ENCODE assay signal across 18 mouse cellular contexts in the genomic region with DNA sequence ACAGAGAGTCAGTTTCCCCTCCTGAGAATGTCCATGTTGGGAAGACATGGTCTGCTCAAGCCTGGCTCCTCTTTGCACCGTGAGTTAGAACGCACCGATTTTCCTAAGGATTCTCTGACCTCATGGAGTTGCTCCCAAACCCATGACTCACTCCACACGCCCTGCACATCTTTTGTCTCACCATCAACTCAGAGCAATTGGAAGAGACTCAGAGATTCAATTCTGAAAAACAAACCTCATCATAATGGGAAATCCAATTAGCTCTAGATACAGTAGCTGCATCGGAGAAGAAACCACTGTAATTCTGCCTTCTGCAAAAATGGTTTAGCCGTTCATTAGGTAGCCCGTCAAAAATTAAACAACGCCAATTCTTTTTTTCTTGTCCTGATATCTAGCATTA.
A peak's percentile ranks its signal among the peaks of the same experiment; 100 is the strongest.
DNase-seq lines count a peak whose midpoint lies in the region; ATAC-seq lines count a peak whose summit lies in the region.
"Had no signal": no experiment of that assay in that cellular context is flagged by ENCODE, and none has a peak within 500 bp of the region (broad histone marks: within the 10 kb centered on the region; RNA-seq: fewer than 3 reads in every experiment).

No protein-coding gene starts in this region.

- peak overlapping the region; percentile 1; the same call in 1 of the 2 replicates for H3K27ac ChIP-seq in hindbrain, embryonic 14.5 days
- H3K27ac ChIP-seq in hindbrain, embryonic 12.5 days: no peak overlapping the region
- H3K27ac ChIP-seq: embryonic facial prominence, embryonic 10.5 days; embryonic facial prominence, embryonic 12.5 days; forebrain, embryonic 13.5 days; forebrain, embryonic 15.5 days had no signal

- H3K9me3 ChIP-seq in hindbrain, embryonic 14.5 days (ENCODE audit: control insufficient read depth, low read length): no peaks in the 10 kb centered on the region
- H3K9me3 ChIP-seq in hindbrain, embryonic 12.5 days (replicated peaks): no peaks in the 10 kb centered on the region
- H3K9me3 ChIP-seq: embryonic facial prominence, embryonic 10.5 days; embryonic facial prominence, embryonic 12.5 days; forebrain, embryonic 13.5 days; forebrain, embryonic 15.5 days had no signal

- H3K36me3 ChIP-seq in hindbrain, embryonic 14.5 days (replicated peaks; ENCODE audit: control insufficient read depth, insufficient read depth): no peaks in the 10 kb centered on the region
- H3K36me3 ChIP-seq in hindbrain, embryonic 12.5 days: no peaks in the 10 kb centered on the region
- H3K36me3 ChIP-seq: embryonic facial prominence, embryonic 10.5 days; embryonic facial prominence, embryonic 12.5 days; forebrain, embryonic 15.5 days had no signal

- 0 out of 2 replicates have a peak, but pooled peaks cover 3% of the 10 kb centered on the region for H3K4me1 ChIP-seq in hindbrain, embryonic 14.5 days (replicated peaks; ENCODE audit: control insufficient read depth, insufficient read depth, low read length)
- H3K4me1 ChIP-seq in hindbrain, embryonic 12.5 days: no peaks in the 10 kb centered on the region
- H3K4me1 ChIP-seq: embryonic facial prominence, embryonic 10.5 days; embryonic facial prominence, embryonic 12.5 days; forebrain, embryonic 13.5 days; forebrain, embryonic 15.5 days had no signal

- no peak overlapping the region for H3K4me2 ChIP-seq in hindbrain, embryonic 14.5 days (replicated peaks)
- no peak overlapping the region for H3K4me2 ChIP-seq in hindbrain, embryonic 12.5 days (replicated peaks)
- H3K4me2 ChIP-seq: embryonic facial prominence, embryonic 12.5 days; forebrain, embryonic 13.5 days; forebrain, embryonic 15.5 days had no signal

- DNase-seq in adrenal gland, adult (ENCODE audit: inconsistent age in 2 of 2, low spot score in 1 of 2): peak; percentile 9 to 35
- no peak for DNase-seq in adrenal gland, adult 8-10 months
- DNase-seq in hindbrain, embryonic 14.5 days (ENCODE audit: low spot score): no peak
- peak; percentile 86 for DNase-seq in Muller cell, postnatal 12 days (ENCODE audit: inconsistent ontology term)
- DNase-seq in cerebellum, adult 8-10 months: no peak
- DNase-seq: adrenal gland, postnatal 10 days; adrenal gland, postnatal 25 days; cerebellum, adult 11 months; cerebellum, adult 18-20 months; cerebellum, adult 9-10 months; cerebellum, postnatal 10 days; cerebellum, postnatal 25 days; forebrain, postnatal 0 days had no signal

- H3K9ac ChIP-seq in hindbrain, embryonic 14.5 days: no peak overlapping the region
- H3K9ac ChIP-seq in hindbrain, embryonic 12.5 days: no peak overlapping the region
- H3K9ac ChIP-seq: embryonic facial prominence, embryonic 12.5 days; forebrain, embryonic 13.5 days; forebrain, embryonic 15.5 days; forebrain, postnatal 0 days had no signal

- no peak for ATAC-seq in hindbrain, embryonic 14.5 days (ENCODE audit: low FRiP score)
- ATAC-seq in hindbrain, embryonic 12.5 days (ENCODE audit: low FRiP score): no peak
- ATAC-seq: forebrain, embryonic 13.5 days; forebrain, embryonic 15.5 days; forebrain, postnatal 0 days had no signal

- no peak overlapping the region for H3K4me3 ChIP-seq in hindbrain, embryonic 14.5 days (replicated peaks; ENCODE audit: low read length)
- H3K4me3 ChIP-seq in hindbrain, embryonic 12.5 days: no peak overlapping the region
- H3K4me3 ChIP-seq: embryonic facial prominence, embryonic 10.5 days; embryonic facial prominence, embryonic 12.5 days; forebrain, embryonic 13.5 days; forebrain, embryonic 15.5 days had no signal

- WGBS in hindbrain, embryonic 14.5 days: 82% methylated on average over 8 of the region's 8 CpGs
- 94% methylated on average over 8 of the region's 8 CpGs for WGBS in hindbrain, embryonic 12.5 days

- no peaks in the 10 kb centered on the region for H3K27me3 ChIP-seq in hindbrain, embryonic 14.5 days (ENCODE audit: control insufficient read depth, insufficient read depth, low read length)
- no peaks in the 10 kb centered on the region for H3K27me3 ChIP-seq in hindbrain, embryonic 12.5 days
- H3K27me3 ChIP-seq: embryonic facial prominence, embryonic 12.5 days; forebrain, embryonic 13.5 days; forebrain, embryonic 15.5 days had no signal

Comparison
In these comparisons a context has a peak if more than half of its experiments do, and no peak if none do; other contexts are left out.
1. DNase-seq: peak in adrenal gland, adult (2 of 2) and Muller cell, postnatal 12 days (single experiment); none in adrenal gland, adult 8-10 months (single experiment), hindbrain, embryonic 14.5 days (single experiment) and cerebellum, adult 8-10 months (single experiment).